Mouse (Mus musculus): ENCODE results near the gene Mpzl3.

DNA sequence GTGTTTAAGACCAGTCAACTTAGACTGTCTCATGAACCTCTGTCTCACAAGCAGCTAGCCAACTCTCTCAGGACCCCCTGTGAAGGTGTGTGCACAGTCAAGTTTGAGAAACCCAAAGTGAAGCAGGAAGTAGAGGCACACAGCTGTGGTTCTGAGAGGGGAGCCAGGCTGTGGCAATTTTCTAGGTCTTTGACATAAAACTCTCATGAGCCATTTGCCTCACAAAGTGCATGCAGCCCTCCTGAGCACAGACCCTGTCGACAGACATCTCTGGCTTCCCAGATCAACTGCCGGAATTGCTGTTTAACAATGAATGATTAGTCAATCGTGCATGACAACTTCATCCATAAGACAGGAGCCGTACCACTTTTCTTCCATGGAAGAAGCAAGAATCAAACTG lies 46.6 kb upstream of the Mpzl3 start:
- no peak for TF ChIP-seq POLR2A (IDR thresholded peaks at IDR 0.05; ENCODE audit: insufficient read length, low read depth)
- TF ChIP-seq MYOG (IDR thresholded peaks at IDR 0.05; ENCODE audit: control insufficient read depth in 1 of 3, insufficient read depth in 1 of 3, insufficient read length in 2 of 3, low read depth in 2 of 3) = no peak
- no peak for TF ChIP-seq MAX (IDR thresholded peaks at IDR 0.05; ENCODE audit: low read depth)

Measured in myocyte (in vitro differentiated cells).